Mouse (Mus musculus): ENCODE results near the gene Zfp819.
"Not testable (repeated sequence)": the region's sequence is repeated elsewhere in the genome, so short reads cannot be mapped to it uniquely, and the experiment has no call there.

The Zfp819 gene

DNA sequence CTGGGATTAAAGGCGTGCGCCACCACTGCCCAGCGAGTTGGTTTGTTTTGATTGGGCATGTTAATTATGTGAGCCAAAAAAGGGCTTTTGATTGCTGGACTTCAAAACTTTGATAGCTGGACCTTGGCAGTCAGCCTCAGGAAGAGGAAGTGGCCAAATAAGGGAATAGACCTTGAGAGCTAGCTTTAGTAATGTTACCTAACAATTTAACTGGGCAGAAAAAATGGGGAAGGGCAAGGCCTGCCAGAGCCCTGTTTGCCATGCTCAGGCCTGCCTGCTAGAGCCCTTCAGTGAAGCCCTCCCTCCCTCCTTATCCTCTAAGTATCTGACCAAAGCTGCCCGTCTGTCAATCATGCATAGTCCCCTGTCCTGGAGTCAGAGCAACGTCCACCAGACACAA, 35.6 kb downstream of the Zfp819 start:
- peak; percentile 4 for DNase-seq (ENCODE audit: low read depth, low spot score)

DNA sequence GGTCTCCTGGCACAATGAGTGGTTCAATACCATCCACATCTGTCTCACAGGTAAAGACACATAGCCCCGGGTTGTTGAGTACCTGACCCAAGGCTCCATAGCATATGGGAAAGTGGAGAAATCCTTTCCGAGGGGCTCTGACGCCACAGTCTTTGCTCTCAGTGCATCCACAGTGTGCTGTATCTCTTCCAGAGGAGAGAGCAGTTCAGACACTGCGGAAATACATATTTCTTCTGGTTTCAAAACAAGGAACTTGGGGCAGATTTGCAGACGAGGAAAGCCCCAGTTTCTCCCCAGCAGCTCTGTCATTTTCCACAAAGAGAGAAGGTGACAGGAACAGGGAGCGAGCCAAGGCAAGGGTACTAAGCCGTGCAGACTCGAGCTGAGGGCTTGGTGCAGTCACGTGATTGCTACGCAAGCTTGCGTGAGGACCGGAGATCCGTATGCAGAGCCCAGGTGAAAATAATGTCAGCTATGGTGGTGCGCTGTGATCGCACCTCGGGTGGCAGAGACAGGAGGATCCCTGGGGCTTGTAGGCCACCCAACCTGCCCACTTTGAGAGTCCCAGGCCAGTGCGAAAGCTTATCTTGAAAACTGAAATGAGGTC, 36.2 kb downstream of the Zfp819 start:
- no peak for DNase-seq (ENCODE audit: low read depth, low spot score)

DNA sequence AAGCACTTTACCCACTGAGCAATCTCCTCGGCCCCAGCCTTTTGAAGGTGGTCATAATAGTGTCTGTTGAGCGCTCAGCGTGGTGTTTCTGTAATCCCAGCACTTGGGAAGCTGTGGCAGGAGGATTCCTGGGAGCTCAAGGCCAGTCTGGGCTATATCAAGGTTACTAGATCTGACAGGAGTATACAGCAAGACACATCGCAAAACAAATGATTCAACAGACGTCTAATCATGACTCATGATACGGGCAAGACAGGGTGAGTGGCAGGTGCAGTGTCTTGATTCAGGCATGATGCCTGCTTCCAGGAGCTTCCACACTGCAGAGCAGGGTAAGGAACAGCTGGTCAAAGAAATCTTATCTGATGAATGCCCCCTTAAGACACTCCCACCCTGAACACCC, 45.7 kb downstream of the Zfp819 start:
- DNase-seq (ENCODE audit: low read depth, low spot score), result no peak

DNA sequence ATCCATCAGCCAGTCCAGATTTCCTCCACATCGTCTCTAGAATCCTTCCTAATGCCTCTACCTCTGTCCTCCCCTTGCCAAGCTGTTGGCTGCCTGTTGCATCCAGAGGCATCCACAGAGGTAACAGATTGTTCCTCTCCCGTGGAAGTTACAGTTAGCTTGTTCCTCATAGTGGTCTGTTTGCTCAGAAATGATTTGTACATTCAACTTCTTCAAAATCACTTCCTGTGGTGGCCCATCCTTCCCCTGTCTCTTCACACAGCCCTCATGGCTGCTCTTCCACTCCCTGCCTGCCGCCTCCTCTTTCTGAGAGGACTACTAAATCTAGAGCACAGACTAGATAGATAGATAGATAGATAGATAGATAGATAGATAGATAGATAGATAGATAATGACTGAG, 47.5 kb downstream of the Zfp819 start:
- no peak for DNase-seq (ENCODE audit: low read depth, low spot score)

DNA sequence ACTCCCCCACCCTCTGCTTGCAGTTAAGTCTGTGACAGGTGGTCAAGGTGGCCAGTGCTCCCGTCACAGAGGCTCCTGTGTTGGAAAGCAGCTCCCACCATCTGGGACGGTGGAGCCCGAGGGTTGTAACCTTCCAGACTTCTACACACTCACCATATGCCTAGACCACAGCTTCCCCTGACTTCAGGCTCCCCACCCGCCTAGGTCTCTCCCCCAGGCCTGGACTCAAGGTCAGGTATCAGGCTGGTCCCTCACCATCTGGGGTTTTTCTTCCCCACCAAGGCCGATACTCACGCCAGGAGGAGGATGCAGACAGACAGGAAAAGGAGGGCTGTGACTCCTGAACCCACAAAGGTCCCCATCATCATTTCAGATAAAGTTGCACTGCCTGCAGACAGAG, 49.3 kb downstream of the Zfp819 start:
- DNase-seq (ENCODE audit: low read depth, low spot score), result no peak

DNA sequence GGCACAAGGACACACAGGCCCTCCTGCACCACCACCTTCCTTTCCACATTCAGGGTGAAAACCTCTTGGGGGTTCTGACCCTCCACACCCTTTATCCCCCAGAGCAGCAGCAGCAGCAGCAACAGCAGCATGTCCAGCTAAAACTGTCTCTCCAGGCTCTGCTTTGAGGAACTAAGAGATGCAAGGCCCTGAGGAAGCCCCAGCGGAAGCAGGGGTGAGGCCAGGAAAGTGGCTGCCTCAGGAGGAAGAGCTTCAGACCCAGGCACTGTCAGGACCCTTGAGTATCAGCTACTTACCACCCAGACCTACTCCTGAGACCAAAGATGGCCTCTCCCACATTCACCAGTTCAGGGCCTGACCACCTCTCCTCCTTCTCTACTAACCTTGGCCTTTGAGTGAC, 53.0 kb downstream of the Zfp819 start, which contains the start of gene Siglece:
Siglece (minus strand) TSS at position 160 of the 400 bp plus-strand sequence.
- no peak for DNase-seq (ENCODE audit: low read depth, low spot score)

DNA sequence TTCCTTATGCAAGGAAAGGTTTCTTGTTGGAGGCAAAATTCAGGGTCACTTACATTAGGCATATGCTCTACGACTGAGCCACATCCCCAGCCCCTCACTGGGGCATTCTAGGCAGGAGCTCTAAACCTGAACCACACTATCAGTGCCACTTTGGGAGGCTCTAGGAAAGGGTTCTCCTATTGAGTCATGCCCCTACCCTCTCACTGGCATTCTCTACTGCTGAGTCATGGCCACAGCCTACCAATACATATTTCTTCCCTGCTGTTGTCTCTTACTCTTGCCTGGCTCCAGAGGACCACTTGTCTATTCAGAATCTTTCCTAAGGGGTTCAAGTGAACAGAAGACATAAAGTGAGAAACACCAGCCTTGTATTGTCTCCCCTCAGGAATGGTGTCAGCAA, 55.8 kb downstream of the Zfp819 start:
- DNase-seq (ENCODE audit: low read depth, low spot score), result no peak

DNA sequence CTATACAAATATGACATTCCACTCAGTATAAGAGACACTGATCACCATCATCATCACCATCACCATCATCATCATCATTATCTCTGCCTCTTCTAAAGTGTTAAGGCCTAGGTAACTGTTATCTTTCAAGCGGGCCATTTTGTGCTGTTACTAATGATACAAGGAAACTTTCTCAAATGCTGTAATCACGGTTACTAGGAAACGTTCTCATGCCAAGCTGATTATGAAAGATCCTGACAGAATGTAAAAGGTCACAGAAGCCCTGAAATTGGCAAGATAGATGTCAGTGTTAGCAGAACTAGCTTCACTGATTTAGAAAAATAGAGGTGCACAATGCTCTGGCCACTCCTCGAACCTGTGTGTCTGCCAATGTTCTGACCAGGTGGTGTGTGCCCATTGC, 60.3 kb downstream of the Zfp819 start:
- DNase-seq (ENCODE audit: low read depth, low spot score), result not testable (repeated sequence)

All from A20 (cell line).